Mouse (Mus musculus) liver, adult 2 months (tissue): ENCODE data around the gene Dok5. TPM values are rescaled to one million over a fixed set of nuclear protein-coding genes. Genes with fewer than 3 reads are reported as not detected.

Experiments
- DNase-seq: peaks from one replicate; pipeline ENCODE4 v3.0.0-alpha.2; 2011; ENCODE audit warnings: low read depth, low spot score; ENCODE audit errors: extremely low read depth
- H3K27ac ChIP-seq: fragments of 200-500 bp; replicated peaks from 2 replicates; pipeline ENCODE4 v1.5.1; 2012; ENCODE audit warnings: low read depth, mild to moderate bottlenecking, control low read depth, inconsistent platforms, low read length; ENCODE audit not compliant: insufficient read depth
- H3K27me3 ChIP-seq: fragments of 200-500 bp; 2 replicates; pipeline ENCODE4 v1.6.1; 2012; ENCODE audit warnings: mild to moderate bottlenecking, moderate library complexity, low read length, inconsistent platforms; ENCODE audit not compliant: control insufficient read depth, insufficient read depth
- H3K36me3 ChIP-seq: fragments of 200-500 bp; 2 replicates; pipeline ENCODE4 v1.6.1; 2012; ENCODE audit warnings: low read length, inconsistent platforms; ENCODE audit not compliant: control insufficient read depth, insufficient read depth
- H3K4me1 ChIP-seq: fragments of 200-500 bp; 2 replicates; pipeline ENCODE4 v1.6.1; 2011; ENCODE audit warnings: low read length; ENCODE audit not compliant: control insufficient read depth, insufficient read depth
- H3K4me3 ChIP-seq: fragments of 200-500 bp; 2 replicates; pipeline ENCODE4 v1.5.1; 2011; ENCODE audit warnings: low read depth, mild to moderate bottlenecking, control low read depth, low read length, moderate library complexity; ENCODE audit not compliant: insufficient read depth
- H3K79me2 ChIP-seq: fragments of 200-500 bp; 2 replicates; pipeline ENCODE4 v1.6.1; 2012; ENCODE audit warnings: inconsistent platforms, mild to moderate bottlenecking, low read length, moderate library complexity; ENCODE audit not compliant: control insufficient read depth, insufficient read depth
- H3K9ac ChIP-seq: fragments of 200-500 bp; 2 replicates; pipeline ENCODE4 v1.6.1; 2012; ENCODE audit warnings: low read depth, mild to moderate bottlenecking, control low read depth, inconsistent platforms, low read length
- CTCF ChIP-seq: fragments of 200-500 bp; IDR thresholded peaks from 2 replicates; pipeline ENCODE4 v1.5.1; 2011; ENCODE audit warnings: low read depth, low read length, control low read depth
- POLR2A ChIP-seq: fragments of 200-500 bp; IDR thresholded peaks from 2 replicates; pipeline ENCODE4 v1.6.1; 2011; ENCODE audit warnings: low read length, control low read depth; ENCODE audit not compliant: insufficient read depth; ENCODE audit errors: extremely low read depth
- WGBS: fragments of 180-500 bp; shearing (Covaris S2); methylation state at CpG from one replicate; pipeline ENCODE4 v1.1.7; 2018; 5-methylcytosine and 5-hydroxymethylcytosine counted together
- polyA plus RNA-seq: library from polyadenylated mRNA; depleted of rRNA; stranded (reverse); fragments of >200 nt; gene quantifications from 2 replicates; pipeline ENCODE4 v1.2.3, GENCODE M21; 2012
- total RNA-seq: library from RNA; depleted of rRNA; stranded (reverse); fragments of >200 nt; gene quantifications from 2 replicates; pipeline ENCODE4 v1.2.3, GENCODE M21; 2014

Gene Dok5
- total and polyA plus RNA-seq, 2 experiments = not detected

DNA sequence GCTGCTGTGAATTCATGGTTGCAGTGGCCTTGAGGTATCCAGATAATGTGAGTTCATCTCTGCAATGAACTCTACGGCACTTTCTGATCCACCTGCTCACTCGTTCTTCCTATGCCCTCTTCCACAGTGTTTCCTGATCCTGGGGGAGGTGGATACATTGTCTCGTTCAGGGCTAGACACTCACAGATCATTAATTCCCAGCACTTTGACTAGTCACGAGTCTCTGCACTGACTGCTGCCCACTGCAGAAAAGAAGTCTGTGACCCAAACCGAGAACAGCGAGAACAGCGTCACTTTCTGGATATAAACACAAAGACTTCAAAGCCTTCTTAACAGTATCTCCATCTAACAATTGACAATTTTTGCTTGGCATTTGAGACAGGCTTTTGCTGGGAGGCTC is 125.9 kb downstream of the Dok5 start:
- Histone ChIP-seq H3K27ac (no peak overlapping the region), H3K4me1 (no peaks in the 10 kb centered on the region), H3K9ac (no peak overlapping the region), H3K79me2 (no peaks in the 10 kb centered on the region), H3K27me3 (no peaks in the 10 kb centered on the region; the same call in 1 of the 2 replicates), H3K36me3 (no peaks in the 10 kb centered on the region), H3K4me3 (no peak overlapping the region)
- WGBS = 70% methylated on average over 7 of the region's 7 CpGs
- DNase-seq = no peak
- TF ChIP-seq POLR2A (no peak), CTCF (no peak)

DNA sequence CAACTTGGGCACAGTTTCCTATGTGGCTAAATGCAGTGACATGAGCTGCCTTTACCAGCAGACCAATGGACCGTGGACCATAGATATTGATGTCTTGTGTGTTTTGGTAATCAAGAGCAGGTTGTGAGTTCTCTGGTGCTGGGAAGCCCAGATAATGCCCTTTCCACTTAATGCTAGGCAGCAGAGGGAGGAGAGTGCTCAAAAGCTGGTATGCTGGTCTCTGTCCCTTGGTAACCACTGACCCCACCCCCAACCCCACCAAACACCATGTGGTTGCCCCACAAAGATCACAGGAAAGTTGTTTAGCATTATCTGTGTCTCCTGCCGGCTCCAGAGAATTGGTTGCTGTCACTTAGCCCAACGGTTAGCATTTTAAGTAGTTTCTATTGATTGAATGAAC is 127.0 kb downstream of the Dok5 start:
- WGBS = 37% methylated on average over 3 of the region's 3 CpGs
- Histone ChIP-seq H3K4me3 (no peak overlapping the region), H3K36me3 (no peaks in the 10 kb centered on the region), H3K27me3 (no peaks in the 10 kb centered on the region; the same call in 1 of the 2 replicates), H3K4me1 (no peaks in the 10 kb centered on the region), H3K79me2 (no peaks in the 10 kb centered on the region), H3K27ac (no peak overlapping the region), H3K9ac (no peak overlapping the region)
- TF ChIP-seq CTCF = no peak
- TF ChIP-seq POLR2A = no peak
- no peak for DNase-seq

DNA sequence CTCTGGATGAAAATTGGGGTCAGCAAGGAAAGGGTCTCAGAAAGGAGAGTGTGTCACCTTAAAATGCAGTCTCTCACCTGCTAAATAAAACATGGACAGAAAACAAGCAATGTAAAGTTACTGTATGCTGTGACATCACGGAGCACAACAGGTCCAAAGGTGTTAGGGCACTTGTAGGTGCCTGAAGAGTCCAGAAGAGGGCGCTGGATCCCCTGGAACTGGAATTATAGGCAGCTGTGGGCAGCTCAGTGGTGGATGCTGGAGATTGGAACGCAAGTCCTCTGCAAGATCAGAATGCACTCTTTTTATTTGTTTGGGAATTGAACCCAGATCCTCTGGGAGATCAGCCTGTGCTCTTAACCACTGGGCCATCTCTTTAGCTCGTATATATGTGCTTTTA is 129.0 kb downstream of the Dok5 start:
- no peak overlapping the region for H3K27ac ChIP-seq
- DNase-seq = no peak
- H3K4me1 ChIP-seq = no peaks in the 10 kb centered on the region
- no peaks in the 10 kb centered on the region; the same call in 1 of the 2 replicates for H3K27me3 ChIP-seq
- WGBS = 61% methylated on average over 4 of the region's 4 CpGs
- no peaks in the 10 kb centered on the region for H3K79me2 ChIP-seq
- H3K9ac ChIP-seq = no peak overlapping the region
- no peaks in the 10 kb centered on the region for H3K36me3 ChIP-seq
- H3K4me3 ChIP-seq = no peak overlapping the region
- peak; percentile 20; the same call in 1 of the 2 replicates for TF ChIP-seq CTCF
- TF ChIP-seq POLR2A = no peak

DNA sequence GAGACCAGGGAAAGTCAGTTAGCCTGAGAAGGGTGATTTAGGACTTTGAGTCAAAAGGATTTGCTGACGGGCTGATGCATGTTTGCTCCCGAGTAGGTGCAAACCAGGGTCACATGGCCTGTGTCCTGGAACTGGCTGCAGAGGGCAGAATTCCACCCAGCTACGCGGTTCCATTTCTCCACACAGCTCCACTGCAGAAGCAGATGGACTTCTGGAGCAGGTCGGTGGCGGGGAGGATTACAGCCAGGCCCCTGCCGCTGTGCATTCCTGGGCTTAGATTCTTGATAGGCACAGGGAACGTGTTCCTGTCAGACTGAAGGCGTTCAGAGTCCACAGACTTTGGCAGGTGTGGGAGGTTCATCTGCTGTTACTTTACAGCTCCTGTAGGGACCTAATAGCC is 131.2 kb downstream of the Dok5 start:
- TF ChIP-seq POLR2A (no peak), CTCF (no peak)
- H3K36me3 ChIP-seq = no peaks in the 10 kb centered on the region
- DNase-seq = peak; percentile 3
- no peaks in the 10 kb centered on the region; the same call in 1 of the 2 replicates for H3K27me3 ChIP-seq
- no peak overlapping the region for H3K4me3 ChIP-seq
- no peak overlapping the region for H3K9ac ChIP-seq
- H3K27ac ChIP-seq = no peak overlapping the region
- no peaks in the 10 kb centered on the region for H3K79me2 ChIP-seq
- WGBS = 50% methylated on average over 9 of the region's 9 CpGs
- no peaks in the 10 kb centered on the region for H3K4me1 ChIP-seq

DNA sequence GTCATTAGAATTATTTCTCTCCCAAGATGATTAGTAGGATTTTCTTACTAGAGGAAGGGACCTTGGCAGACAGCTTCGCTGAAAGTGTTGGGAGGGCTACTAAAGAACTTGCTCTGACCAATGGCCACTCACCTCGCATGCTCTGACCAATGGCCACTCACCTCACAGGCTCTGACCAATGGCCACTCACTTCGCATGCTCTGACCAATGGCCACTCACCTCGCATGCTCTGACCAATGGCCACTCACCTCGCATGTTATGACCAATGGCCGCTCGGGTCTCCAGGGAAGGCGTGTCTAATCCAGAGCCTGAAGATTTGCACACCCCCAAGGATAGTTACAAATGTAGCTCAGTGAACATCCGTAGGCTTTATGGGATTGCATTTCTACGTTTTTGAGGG is 131.6 kb downstream of the Dok5 start:
- H3K79me2 ChIP-seq = no peaks in the 10 kb centered on the region
- H3K27me3 ChIP-seq = no peaks in the 10 kb centered on the region; the same call in 1 of the 2 replicates
- WGBS = 95% methylated on average over 10 of the region's 10 CpGs
- H3K4me1 ChIP-seq = no peaks in the 10 kb centered on the region
- no peak overlapping the region for H3K9ac ChIP-seq
- no peak overlapping the region for H3K27ac ChIP-seq
- H3K4me3 ChIP-seq = no peak overlapping the region
- no peaks in the 10 kb centered on the region for H3K36me3 ChIP-seq
- no peak for DNase-seq
- TF ChIP-seq CTCF = no peak
- TF ChIP-seq POLR2A = no peak

DNA sequence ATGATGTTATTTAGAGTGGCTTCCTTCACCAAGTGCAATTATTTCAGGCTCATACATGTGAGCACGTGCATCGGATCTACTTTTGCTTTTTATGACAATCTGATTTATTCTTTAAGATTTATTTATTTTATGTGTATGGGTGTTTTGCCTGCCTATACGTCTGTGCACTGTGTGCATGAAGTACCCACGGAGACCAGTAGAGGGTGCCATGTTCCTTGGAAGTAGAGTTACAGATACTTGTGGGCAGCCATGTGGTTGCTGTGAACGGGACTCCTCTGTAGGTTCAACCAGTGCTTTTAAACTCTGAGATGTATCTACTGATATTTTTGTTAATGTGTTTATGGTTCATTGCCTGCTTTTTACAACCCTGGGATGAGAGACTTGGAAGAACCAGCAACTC is 132.4 kb downstream of the Dok5 start:
- Histone ChIP-seq H3K4me3 (no peak overlapping the region), H3K4me1 (no peaks in the 10 kb centered on the region), H3K9ac (no peak overlapping the region), H3K27me3 (no peaks in the 10 kb centered on the region; the same call in 1 of the 2 replicates), H3K27ac (no peak overlapping the region), H3K79me2 (no peaks in the 10 kb centered on the region), H3K36me3 (no peaks in the 10 kb centered on the region)
- 79% methylated on average over 5 of the region's 5 CpGs for WGBS
- peak; percentile 32; the same call in 1 of the 2 replicates for TF ChIP-seq CTCF
- TF ChIP-seq POLR2A = no peak
- DNase-seq = no peak
